Mouse (Mus musculus): ENCODE results near the gene Rgs3.

Rgs3 gene

GRCm38 (mm10) chr4:62626228-62627026 is 66.8 kb downstream of the Rgs3 start:
- no peak for DNase-seq (ENCODE audit: low read depth, low spot score)

GRCm38 (mm10) chr4:62627331-62627730 is 67.7 kb downstream of the Rgs3 start:
- no peak for DNase-seq (ENCODE audit: low read depth, low spot score)

GRCm38 (mm10) chr4:62628547-62628946 is 68.9 kb downstream of the Rgs3 start:
- no peak for DNase-seq (ENCODE audit: low read depth, low spot score)

DNA sequence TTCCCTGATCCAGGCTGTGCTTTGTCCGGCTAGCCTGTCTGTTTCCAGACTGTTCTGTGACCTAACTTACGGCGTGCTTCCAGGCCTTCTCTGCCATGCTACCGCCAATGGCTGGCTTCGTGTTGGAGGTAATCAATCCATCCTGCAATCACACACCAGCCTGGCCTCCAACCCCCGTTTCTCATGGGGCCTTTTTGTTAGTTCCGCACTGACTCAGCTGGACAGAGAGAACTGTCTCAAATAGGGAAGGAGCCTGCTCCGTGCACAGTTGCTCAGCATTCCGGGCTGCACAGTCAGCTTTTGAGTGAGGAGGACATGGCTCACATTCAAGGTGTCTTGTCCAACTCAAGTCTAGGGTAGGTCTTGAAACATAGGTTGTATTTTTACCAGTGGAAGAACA is 69.8 kb downstream of the Rgs3 start:
- no peak for DNase-seq (ENCODE audit: low read depth, low spot score)

- DNase-seq (ENCODE audit: low read depth, low spot score), result no peak
Measured at GRCm38 (mm10) chr4:62629905-62630304, 70.3 kb downstream of the Rgs3 start.

DNA sequence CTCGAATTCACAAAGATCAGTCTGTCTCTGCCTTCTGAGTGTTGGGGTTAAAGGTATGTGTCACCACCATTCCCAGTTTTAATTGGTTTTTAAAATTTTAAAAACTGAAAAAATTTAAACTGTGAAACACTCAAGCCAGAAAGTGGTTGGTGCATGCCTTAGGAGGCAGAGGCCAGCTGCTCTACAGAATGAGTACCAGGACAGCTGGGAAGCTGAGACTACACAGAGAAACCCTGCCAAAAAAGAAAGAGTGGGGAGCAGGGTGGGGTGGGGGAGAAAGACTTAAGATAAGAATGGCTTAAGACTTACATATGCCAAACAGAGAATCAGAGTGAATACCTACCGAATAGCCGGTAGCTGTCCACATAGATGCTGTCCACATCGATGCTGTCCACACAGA is 73.6 kb downstream of the Rgs3 start:
- no peak for DNase-seq (ENCODE audit: low read depth, low spot score)

GRCm38 (mm10) chr4:62634054-62634591 is 74.5 kb downstream of the Rgs3 start:
- no peak for DNase-seq (ENCODE audit: low read depth, low spot score)

DNA sequence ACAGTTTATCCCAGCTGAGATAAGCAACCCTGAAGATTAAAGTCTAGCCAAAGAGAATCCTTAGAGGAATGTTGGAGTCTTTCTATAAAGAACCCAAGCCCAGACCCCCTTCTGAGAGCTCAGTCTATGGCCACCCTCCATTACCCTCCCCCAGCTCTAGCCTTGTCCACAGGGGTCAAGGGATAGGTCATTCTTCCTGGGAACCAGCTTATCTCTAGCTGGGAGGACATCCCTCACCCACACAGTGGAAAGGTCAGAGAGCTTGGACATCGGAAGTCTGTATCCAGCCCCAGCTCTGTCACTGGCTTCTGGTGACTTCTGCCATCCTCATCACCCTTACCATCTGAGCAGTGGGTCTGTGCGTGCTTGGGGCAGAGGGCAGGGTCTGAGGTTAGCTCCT is 75.2 kb downstream of the Rgs3 start:
- no peak for DNase-seq (ENCODE audit: low read depth, low spot score)

- DNase-seq (ENCODE audit: low read depth, low spot score), result no peak
Measured at GRCm38 (mm10) chr4:62636047-62636446, 76.4 kb downstream of the Rgs3 start.

DNA sequence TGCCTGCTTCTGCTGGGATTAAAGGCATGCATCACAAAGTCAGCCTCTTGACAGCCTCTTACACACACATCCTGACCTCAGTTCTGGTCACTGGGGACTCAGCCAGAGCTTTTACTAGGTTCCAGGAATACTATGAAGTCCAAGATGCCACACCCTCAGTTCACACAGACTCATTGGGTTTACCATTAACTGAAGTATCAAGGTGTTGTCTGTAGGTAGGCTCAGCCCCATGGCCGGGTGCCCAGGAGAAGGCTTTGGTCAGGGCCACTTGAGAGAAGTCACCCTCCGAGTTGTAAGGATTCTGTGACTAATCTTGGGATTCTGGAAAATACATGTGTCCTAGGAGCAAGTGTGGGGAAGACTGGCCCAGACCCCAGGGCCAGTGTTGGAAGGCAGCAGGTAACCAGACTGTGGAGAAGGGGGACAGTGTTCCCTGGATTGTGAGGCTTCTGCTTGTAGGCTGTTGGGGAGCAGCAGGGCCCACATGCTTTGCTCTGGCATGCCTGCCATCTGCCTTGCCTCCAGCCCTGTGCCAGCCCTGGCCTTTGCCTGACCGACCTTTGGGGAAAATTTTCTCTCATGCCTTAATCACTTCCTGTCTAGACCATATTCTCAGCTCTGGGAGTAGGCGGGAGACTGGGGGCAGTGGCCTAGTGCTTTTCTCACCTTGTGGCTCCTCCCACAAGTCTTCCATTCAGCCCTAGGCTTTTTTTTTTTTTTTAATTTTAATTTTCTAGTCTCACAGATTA is 78.4 kb downstream of the Rgs3 start:
- DNase-seq (ENCODE audit: low read depth, low spot score), result no peak

- no peak for DNase-seq (ENCODE audit: low read depth, low spot score)
Measured at GRCm38 (mm10) chr4:62640496-62641229, 81.0 kb downstream of the Rgs3 start.

DNA sequence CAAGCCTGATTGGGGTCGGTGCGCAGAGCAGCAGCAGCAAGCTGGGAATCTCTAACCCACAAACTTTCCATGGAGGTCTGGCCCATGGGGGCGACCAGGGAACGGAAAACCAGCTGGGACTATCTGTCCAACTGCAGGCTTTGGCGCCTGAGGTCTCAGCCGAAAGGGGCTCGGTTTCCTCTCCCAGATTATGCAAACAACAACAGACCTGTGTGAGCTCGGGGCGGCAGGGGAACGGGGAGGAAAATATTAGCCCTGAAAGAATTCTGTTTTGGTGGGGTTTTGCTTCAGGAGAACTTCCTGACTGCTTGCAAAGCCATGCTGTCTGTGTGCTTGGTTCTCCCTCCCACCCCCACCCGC is 81.6 kb downstream of the Rgs3 start:
- no peak for DNase-seq (ENCODE audit: low read depth, low spot score)

DNA sequence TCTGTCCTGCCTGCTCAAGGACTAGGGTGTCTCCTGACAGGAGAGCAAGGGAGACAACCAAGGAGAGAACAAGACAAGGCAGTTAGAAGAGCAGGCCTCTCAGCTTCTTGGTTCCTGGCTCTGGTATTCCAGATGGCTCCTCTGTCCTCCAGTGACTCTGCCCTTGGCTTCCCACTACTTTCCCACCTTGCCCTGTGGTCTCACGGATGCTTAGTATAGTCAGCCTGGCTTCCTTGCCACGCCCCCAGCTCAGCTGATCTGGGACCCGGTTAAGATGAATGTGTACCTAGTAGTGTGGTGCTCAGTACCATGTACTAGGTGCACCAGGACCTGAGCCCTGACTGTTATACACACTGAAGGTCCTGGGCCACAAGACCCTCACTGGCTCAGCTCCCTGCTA is 82.0 kb downstream of the Rgs3 start:
- DNase-seq (ENCODE audit: low read depth, low spot score), result no peak

DNA sequence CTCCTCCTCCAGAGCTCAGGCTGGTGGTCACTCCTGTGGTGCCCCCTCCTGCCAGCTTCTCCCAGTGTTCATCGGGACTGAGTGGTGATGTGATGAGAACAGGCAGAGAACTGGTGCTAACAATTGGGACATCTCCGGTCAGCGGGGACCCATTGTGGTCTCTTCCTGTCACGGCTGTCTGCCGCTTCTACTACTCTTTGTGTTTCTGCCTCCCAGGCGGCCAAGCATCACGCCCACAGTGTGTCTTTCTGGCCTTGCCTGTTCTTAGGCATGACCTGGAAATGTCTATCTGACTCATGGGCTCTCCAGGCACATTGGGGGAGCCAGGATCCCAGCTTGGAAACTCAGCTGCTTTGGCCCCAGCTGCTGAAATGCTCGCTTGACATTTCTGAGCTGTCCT is 83.8 kb downstream of the Rgs3 start:
- DNase-seq (ENCODE audit: low read depth, low spot score), result no peak

DNA sequence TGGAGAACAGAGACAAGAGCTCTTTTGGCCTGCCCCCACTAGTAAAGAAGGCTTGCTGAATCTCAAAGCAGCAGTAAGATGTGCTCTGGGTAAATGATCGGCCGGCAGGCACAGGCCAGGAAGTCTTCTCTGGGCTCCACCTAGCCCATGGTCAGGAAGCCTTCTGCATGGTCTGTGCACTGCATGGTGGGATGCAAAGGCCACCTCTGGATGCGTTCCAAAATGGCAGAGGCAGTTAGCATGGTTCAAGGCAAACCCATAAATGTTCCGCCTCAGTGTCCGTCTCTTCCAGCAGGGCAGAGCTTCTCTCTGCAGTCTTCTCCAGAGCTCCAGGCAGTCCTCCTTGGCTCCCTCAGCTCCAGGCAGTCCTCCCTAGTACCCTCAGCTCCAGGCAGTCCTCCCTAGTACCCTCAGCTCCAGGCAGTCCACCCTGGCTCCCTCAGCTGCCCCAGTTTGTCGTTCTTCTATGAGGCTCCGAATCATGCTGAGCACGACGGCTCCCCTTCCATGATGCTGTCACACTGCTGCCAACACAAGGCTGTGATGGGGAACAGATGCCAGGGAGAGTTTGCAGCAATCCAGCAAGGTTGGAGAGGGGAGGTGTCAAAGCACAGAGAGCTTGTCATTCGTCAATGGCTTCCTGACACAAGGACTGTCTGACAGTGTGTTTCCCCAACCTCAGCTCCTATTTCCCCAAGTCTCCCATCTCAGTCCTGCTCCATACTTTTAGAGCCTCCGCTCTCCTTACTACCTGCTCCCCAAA is 84.6 kb downstream of the Rgs3 start:
- DNase-seq (ENCODE audit: low read depth, low spot score), result no peak

DNA sequence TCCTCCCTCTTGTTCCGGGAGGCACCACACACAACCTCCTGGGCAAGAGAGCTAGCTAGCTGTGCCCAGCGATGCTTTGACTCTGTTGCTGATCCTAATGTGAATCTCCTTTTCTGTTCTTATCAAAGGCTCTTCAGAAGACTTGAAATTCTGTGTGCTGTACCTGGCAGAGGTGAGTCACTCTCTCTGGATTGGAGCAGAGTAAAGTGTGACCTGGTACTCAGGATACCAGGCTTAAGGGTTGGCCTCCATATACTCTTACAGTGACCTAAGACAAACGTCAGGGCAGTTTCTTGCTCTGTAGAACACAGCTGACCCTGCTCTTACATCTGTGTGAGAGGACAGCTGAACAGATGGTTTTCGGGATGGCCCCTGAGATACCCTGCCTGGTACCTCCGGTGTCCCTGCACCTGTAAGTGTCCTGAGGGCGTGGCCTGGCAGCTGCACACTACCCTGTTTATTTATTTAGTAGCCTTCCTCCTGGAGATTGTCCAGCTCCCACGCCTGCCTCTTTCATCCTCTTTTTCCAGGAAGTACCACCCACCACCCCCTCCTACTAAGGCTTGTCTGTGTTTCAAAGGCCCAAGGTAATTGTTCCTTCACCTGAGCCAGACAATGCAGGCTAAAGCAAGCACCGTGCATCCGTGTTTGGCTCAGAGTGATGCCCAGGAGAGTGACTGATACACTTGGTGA is 87.1 kb downstream of the Rgs3 start:
- no peak for DNase-seq (ENCODE audit: low read depth, low spot score)

- no peak for DNase-seq (ENCODE audit: low read depth, low spot score)
Measured at GRCm38 (mm10) chr4:62648848-62649247, 89.2 kb downstream of the Rgs3 start.

- DNase-seq (ENCODE audit: low read depth, low spot score), result no peak
Measured at GRCm38 (mm10) chr4:62649536-62650230, 90.0 kb downstream of the Rgs3 start.

DNA sequence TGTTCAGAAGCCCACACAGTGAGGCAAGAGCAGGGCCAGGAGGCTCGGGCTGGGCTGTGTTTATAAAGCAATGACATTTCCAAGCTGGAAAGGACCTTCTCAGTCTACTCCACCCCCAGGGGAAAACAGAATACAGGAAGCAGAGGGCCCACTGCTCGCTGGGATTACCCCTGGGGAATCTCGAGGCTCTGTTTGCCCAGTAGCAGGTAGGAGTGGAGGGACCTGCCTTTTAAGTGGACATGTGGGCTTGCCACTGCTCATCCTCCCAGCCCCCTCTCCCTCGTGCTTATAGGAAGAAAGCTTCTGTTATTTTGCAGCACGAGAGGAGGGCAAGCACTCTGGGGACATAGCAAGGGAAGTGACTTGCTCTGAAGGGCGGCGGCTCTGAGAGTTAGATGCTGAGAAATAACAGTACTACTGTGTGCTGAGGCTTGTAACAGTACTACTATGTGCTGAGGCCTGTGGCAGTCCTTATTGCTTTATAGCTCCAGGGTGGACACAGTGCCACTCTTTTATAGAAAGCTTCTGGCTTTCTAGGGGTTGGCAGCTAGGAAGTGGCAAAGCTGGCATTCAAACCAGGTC is 91.6 kb downstream of the Rgs3 start:
- no peak for DNase-seq (ENCODE audit: low read depth, low spot score)

- DNase-seq (ENCODE audit: low read depth, low spot score), result no peak
Measured at GRCm38 (mm10) chr4:62652215-62652614, 92.6 kb downstream of the Rgs3 start.
